Mouse (Mus musculus): ENCODE measurements around the gene Ppp2r5c.

DNA sequence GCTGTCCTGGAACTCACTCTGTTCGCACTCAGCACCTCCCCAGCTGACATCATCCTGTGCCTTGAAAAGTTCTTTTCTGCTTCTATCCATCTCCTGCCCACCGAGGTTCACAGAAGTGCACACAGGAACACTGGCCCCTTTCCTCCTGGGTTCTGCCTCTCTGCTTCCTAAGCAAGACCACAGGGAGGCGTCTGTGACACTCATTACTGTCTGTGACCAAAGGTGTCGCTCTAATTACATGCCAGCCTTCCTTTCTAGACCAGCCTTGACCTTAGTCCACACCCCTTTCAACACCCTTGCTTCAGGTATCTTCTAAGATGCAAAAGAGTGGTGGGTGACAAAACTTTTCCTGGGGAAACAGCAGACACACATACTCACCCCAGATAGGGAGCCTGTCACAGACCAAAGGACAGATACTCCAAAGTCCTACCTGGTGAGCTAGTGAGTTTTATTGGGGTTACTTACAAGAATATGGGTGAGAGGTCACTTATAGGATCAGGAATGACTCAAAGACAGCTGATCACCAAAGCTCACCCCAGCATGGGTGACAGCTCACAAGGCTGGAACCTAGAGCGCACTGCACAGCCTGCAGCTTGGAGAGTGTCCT is 8.4 kb upstream of the Ppp2r5c start:
- no peak for TF ChIP-seq POLR2A (IDR thresholded peaks at IDR 0.05; ENCODE audit: borderline replicate concordance, control insufficient read depth, low read depth, low read length)
- peak; percentile 54 for TF ChIP-seq CTCF (IDR thresholded peaks at IDR 0.05; ENCODE audit: control insufficient read depth, insufficient read depth, low read length)

Measured in bone marrow, adult 2 months (tissue).